Mouse (Mus musculus) neural tube, embryonic 14.5 days (tissue): ENCODE measurements around the gene Dyx1c1. TPM values are rescaled to one million over a fixed set of nuclear protein-coding genes. Genes with fewer than 3 reads are reported as not detected.

ENCODE experiments used
- ATAC-seq: fragments of 200-750 bp; cut with Nextera tagmentation; 2 replicates; pipeline ENCODE4 v1.8.0; 2017; ENCODE audit warnings: low read depth, mild to moderate bottlenecking, moderate TSS enrichment, moderate library complexity
- H3K27ac ChIP-seq: fragments of 300-500 bp; sonication (generic); 2 replicates; pipeline ENCODE4 v1.5.1; 2014; ENCODE audit warnings: low read depth, mild to moderate bottlenecking, control low read depth, low read length, moderate library complexity, mixed read lengths
- H3K27me3 ChIP-seq: fragments of 300-500 bp; sonication (generic); 2 replicates; pipeline ENCODE4 v1.6.1; 2014; ENCODE audit warnings: low read length; ENCODE audit not compliant: control insufficient read depth, insufficient read depth
- H3K36me3 ChIP-seq: fragments of 300-500 bp; sonication (generic); 2 replicates; pipeline ENCODE4 v1.6.1; 2014; ENCODE audit warnings: low read length, mixed read lengths; ENCODE audit not compliant: control insufficient read depth, insufficient read depth
- H3K4me1 ChIP-seq: fragments of 300-500 bp; sonication (generic); 2 replicates; pipeline ENCODE4 v1.6.1; 2014; ENCODE audit warnings: low read length; ENCODE audit not compliant: control insufficient read depth, insufficient read depth
- H3K4me2 ChIP-seq: fragments of 300-500 bp; sonication (generic); 2 replicates; pipeline ENCODE4 v1.6.1; 2014; ENCODE audit warnings: mild to moderate bottlenecking, low read depth, low read length, control low read depth
- H3K4me3 ChIP-seq: fragments of 300-500 bp; sonication (generic); 2 replicates; pipeline ENCODE4 v1.5.1; 2014; ENCODE audit warnings: low read depth, low read length, control low read depth, mixed read lengths
- H3K9ac ChIP-seq: fragments of 300-500 bp; sonication (generic); replicated peaks from 2 replicates; pipeline ENCODE4 v1.6.1; 2014; ENCODE audit warnings: low read depth, mild to moderate bottlenecking, control low read depth, low read length, mixed read lengths
- H3K9me3 ChIP-seq: fragments of 300-500 bp; sonication (generic); 2 replicates; pipeline ENCODE4 v1.6.1; 2016; ENCODE audit warnings: low read length; ENCODE audit not compliant: control insufficient read depth
- WGBS: fragments of 180-500 bp; shearing (Covaris S2); extraction: QIAGEN DNeasy Blood & Tissue Kit; methylation state at CpG from one replicate; pipeline ENCODE4 v1.1.7; 2014; 5-methylcytosine and 5-hydroxymethylcytosine counted together
- polyA plus RNA-seq: library from polyadenylated mRNA; unstranded; fragments of >200 nt; fragmentation: Nextera tagmentation; extraction: Ambion mirVana; gene quantifications from 2 replicates; pipeline ENCODE4 v1.2.1, GENCODE M21; 2014

Dyx1c1 gene
- 2.9 and 3.2 TPM in 2 replicates for polyA plus RNA-seq

DNA sequence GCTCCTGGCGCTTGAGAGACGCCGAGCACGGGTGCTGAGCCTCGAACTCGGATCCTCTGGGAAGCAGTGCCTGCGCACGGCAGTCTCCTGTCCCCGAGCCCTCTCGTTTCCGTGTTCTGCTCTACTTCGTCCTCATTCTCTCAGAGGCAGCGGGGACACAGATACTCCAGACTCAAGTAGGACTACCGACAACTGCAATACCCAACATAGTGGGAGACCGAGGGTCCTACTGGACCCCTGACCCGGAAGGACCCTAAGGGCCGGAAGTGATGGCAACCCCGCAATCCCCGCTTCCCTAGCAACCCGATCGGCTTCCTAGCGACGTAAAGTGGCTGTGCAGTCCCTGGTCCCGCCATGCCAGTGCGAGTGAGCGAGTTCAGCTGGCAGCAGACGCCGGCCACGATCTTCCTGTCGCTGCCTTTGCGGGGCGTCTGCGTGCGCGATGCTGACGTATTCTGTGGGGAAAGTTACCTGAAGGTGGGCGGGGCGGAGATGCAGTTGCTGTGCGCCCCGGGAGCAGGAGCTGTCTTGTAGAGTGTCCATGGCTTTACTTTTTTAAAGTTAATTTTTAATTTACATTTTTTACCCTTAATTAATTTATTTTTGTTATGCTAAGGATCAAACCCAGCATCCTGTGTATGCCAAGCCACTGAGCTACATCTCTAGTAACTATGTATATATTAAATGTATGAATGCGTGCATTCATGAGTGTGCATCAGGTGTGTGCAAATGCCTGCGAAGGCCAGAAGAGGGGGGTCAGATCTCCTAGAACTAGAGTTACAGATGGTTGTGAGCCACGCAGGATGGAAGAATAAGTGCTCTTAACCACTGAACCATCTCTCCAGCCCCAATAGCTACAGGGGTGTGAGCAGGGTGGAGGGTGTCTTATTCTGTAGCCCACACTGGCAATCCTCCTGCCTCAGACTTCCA lies at the start of gene Dyx1c1, which contains the start of gene Gm44503:
Gene Dyx1c1 (plus strand): TSS at position 265 of the 930 bp plus-strand sequence.
Gene Gm44503 (plus strand): TSS at position 332 of the 930 bp plus-strand sequence.
- H3K4me1 ChIP-seq = peaks cover 6% of the 10 kb centered on the region; the same call in 1 of the 2 replicates
- H3K27me3 ChIP-seq = no peaks in the 10 kb centered on the region
- peak; percentile 97 for ATAC-seq
- 2% methylated on average over 43 of the region's 43 CpGs for WGBS
- H3K36me3 ChIP-seq = no peaks in the 10 kb centered on the region
- H3K9ac ChIP-seq = peak within 1 kb of the TSS; percentile 56
- peak within 1 kb of the TSS; percentile 66 for H3K4me2 ChIP-seq
- H3K27ac ChIP-seq = peak within 1 kb of the TSS; percentile 7; the same call in 1 of the 2 replicates
- H3K9me3 ChIP-seq = no peaks in the 10 kb centered on the region
- H3K4me3 ChIP-seq = peak within 1 kb of the TSS; percentile 53

DNA sequence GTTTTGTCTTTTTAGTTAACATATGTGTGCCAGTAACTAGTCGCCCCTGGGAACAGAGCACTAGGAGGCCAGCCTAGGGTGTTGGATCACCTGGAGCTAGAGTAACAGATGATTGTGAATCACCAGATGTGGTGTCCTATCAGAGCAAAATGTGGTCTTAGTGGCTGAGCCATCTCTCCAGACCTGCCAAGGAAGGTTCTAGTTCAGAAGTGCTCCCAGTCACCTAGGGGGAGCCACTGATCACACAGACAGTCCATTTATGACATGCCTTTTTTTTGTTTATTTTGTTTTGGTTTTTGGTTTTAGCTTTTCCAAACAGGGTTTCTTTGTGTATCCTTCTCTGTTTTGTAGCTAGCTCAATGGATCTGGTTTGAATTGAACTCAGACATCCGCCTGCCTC lies 47.2 kb upstream of the Dyx1c1 start:
- H3K36me3 ChIP-seq = no peaks in the 10 kb centered on the region
- no peaks in the 10 kb centered on the region for H3K4me1 ChIP-seq
- H3K27me3 ChIP-seq = no peaks in the 10 kb centered on the region
- H3K4me2 ChIP-seq = no peak overlapping the region
- no peak overlapping the region for H3K9ac ChIP-seq
- no peak overlapping the region for H3K27ac ChIP-seq
- no peaks in the 10 kb centered on the region for H3K9me3 ChIP-seq
- 97% methylated on average over 2 of the region's 2 CpGs for WGBS
- H3K4me3 ChIP-seq = no peak overlapping the region
- ATAC-seq = no peak

DNA sequence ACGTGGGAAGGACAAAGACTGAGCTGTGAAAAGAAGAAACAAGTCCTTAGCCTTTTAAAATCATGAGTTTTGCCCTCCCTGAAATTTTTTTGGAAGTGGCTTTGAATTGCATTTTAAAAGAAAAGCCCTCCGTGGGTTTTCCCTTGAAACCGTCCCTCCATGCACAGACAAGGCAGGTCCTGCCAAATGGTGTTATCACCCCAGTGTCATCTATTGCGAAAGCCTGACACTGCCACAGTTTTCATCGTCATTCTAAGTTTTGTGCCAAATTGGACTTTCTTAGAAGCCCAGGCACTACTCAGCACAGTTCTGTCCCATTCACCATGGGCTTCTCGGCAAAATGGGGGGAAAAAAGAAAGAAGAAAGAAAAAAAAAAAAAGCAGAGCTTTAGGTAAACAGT lies 45.0 kb upstream of the Dyx1c1 start:
- no peak overlapping the region for H3K4me2 ChIP-seq
- WGBS = 74% methylated on average over 6 of the region's 6 CpGs
- no peak overlapping the region for H3K4me3 ChIP-seq
- no peak overlapping the region for H3K27ac ChIP-seq
- no peak for ATAC-seq
- H3K9ac ChIP-seq = no peak overlapping the region
- no peaks in the 10 kb centered on the region for H3K27me3 ChIP-seq
- no peaks in the 10 kb centered on the region for H3K4me1 ChIP-seq
- no peaks in the 10 kb centered on the region for H3K36me3 ChIP-seq
- H3K9me3 ChIP-seq = no peaks in the 10 kb centered on the region

DNA sequence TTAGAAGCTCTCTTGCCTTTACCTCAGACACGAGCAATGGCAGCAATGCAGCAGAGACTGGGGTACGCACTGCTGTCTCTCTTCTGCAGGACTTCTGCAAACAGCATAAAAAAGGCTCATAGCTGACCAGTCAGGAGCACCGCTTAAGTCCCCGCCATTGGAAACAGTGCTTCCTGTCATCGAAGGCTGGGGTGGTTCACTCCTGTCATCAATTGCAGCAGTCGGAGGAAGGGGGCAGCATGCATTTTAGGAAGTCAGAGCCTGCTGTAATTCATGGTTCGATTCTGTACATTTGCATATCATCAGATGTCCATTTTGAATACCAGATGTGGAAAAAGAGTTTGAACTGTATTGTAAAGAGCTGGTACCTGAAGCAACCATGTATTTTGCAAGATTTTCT lies 42.9 kb upstream of the Dyx1c1 start:
- no peak for ATAC-seq
- Histone ChIP-seq H3K4me2 (no peak overlapping the region), H3K27ac (no peak overlapping the region), H3K36me3 (no peaks in the 10 kb centered on the region), H3K9me3 (no peaks in the 10 kb centered on the region), H3K4me1 (no peaks in the 10 kb centered on the region), H3K9ac (no peak overlapping the region), H3K4me3 (no peak overlapping the region), H3K27me3 (no peaks in the 10 kb centered on the region)
- WGBS = 75% methylated on average over 7 of the region's 7 CpGs

DNA sequence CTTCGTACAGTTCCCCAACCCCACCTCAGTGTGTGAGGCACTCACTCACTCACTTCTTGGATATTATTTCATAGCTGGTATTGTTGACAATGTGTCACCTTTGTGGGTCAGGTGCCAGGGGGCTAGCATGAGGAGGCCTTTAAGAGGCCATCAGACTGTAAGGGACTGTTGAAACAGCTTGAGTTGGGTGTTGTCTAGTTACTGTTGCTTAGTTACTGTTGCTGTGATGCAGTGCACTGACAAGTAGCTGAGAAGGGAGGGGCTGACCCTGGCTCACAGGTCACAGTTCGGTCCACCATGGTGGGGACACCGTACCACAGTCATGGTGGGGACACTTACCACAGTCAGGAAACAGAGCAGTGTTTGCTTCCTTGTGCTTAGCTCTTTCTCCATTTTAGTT lies 35.5 kb upstream of the Dyx1c1 start:
- no peak for ATAC-seq

GRCm38 (mm10) chr9:72925021-72925934 lies 33.3 kb upstream of the Dyx1c1 start, which contains the start of gene Pygo1:
Gene Pygo1, plus strand, starts transcription at chr9:72925645.
- peak within 1 kb of the TSS; percentile 94 for H3K4me2 ChIP-seq
- H3K27ac ChIP-seq = peak within 1 kb of the TSS; percentile 78
- H3K27me3 ChIP-seq = no peaks in the 10 kb centered on the region
- H3K4me1 ChIP-seq = peaks cover 14% of the 10 kb centered on the region; the same call in 1 of the 2 replicates
- H3K36me3 ChIP-seq = no peaks in the 10 kb centered on the region
- H3K9me3 ChIP-seq = no peaks in the 10 kb centered on the region
- H3K4me3 ChIP-seq = peak within 1 kb of the TSS; percentile 82
- peak; percentile 87 for ATAC-seq
- peak within 1 kb of the TSS; percentile 93 for H3K9ac ChIP-seq
- WGBS = under 1% methylated on average over 68 of the region's 108 CpGs

More for the DNA sequence above, 35.5 kb upstream of the Dyx1c1 start:
- Histone ChIP-seq H3K9me3 (no peaks in the 10 kb centered on the region), H3K4me1 (peaks cover 14% of the 10 kb centered on the region; the same call in 1 of the 2 replicates), H3K27me3 (no peaks in the 10 kb centered on the region), H3K36me3 (no peaks in the 10 kb centered on the region), H3K27ac (no peak overlapping the region), H3K4me2 (no peak overlapping the region), H3K4me3 (no peak overlapping the region), H3K9ac (no peak overlapping the region)
- 73% methylated on average over 3 of the region's 3 CpGs for WGBS

GRCm38 (mm10) chr9:72925935-72926258 lies 32.7 kb upstream of the Dyx1c1 start:
- H3K9me3 ChIP-seq = no peaks in the 10 kb centered on the region
- peaks cover 14% of the 10 kb centered on the region; the same call in 1 of the 2 replicates for H3K4me1 ChIP-seq
- H3K4me3 ChIP-seq = peak overlapping the region; percentile 82
- 1% methylated on average over 20 of the region's 20 CpGs for WGBS
- H3K4me2 ChIP-seq = peak overlapping the region; percentile 94
- peak; percentile 83 for ATAC-seq
- peak overlapping the region; percentile 93 for H3K9ac ChIP-seq
- H3K36me3 ChIP-seq = no peaks in the 10 kb centered on the region
- peak overlapping the region; percentile 78 for H3K27ac ChIP-seq
- no peaks in the 10 kb centered on the region for H3K27me3 ChIP-seq

GRCm38 (mm10) chr9:72931166-72931790 lies 27.3 kb upstream of the Dyx1c1 start:
- Histone ChIP-seq H3K9me3 (no peaks in the 10 kb centered on the region; the same call in 1 of the 2 replicates), H3K27ac (no peak overlapping the region), H3K27me3 (no peaks in the 10 kb centered on the region), H3K9ac (no peak overlapping the region), H3K4me3 (no peak overlapping the region), H3K4me1 (peaks cover 14% of the 10 kb centered on the region; the same call in 1 of the 2 replicates), H3K4me2 (no peak overlapping the region), H3K36me3 (no peaks in the 10 kb centered on the region)
- no peak for ATAC-seq
- 79% methylated on average over 13 of the region's 13 CpGs for WGBS
